Mouse (Mus musculus) midbrain, postnatal 0 days (tissue): ENCODE results near the gene Fbxl12. TPM values are rescaled to one million over a fixed set of nuclear protein-coding genes. Genes with fewer than 3 reads are reported as not detected.

Experiments used
- ATAC-seq: fragments of 200-750 bp; cut with Nextera tagmentation; 2 replicates; pipeline ENCODE4 v1.8.0; 2017; ENCODE audit warnings: moderate number of reproducible peaks, mild to moderate bottlenecking, moderate TSS enrichment, moderate library complexity; ENCODE audit not compliant: low FRiP score
- DNase-seq: peaks from one replicate; pipeline ENCODE4 v3.0.0-alpha.2; 2015; ENCODE audit warnings: low spot score
- H3K27ac ChIP-seq: fragments of 300-500 bp; sonication (generic); 2 replicates; pipeline ENCODE4 v1.5.1; 2014; ENCODE audit warnings: low read depth, mild to moderate bottlenecking, low read length, mixed read lengths
- H3K27me3 ChIP-seq: fragments of 300-500 bp; sonication (generic); 2 replicates; pipeline ENCODE4 v1.6.1; 2014; ENCODE audit warnings: low read length, control low read depth, mixed read lengths; ENCODE audit not compliant: insufficient read depth
- H3K36me3 ChIP-seq: fragments of 300-500 bp; sonication (generic); 2 replicates; pipeline ENCODE4 v1.6.1; 2014; ENCODE audit warnings: low read length, control low read depth, mixed read lengths; ENCODE audit not compliant: insufficient read depth
- H3K4me1 ChIP-seq: fragments of 300-500 bp; sonication (generic); 2 replicates; pipeline ENCODE4 v1.6.1; 2014; ENCODE audit warnings: mild to moderate bottlenecking, control low read depth, antibody characterized with exemption, low read length, mixed read lengths; ENCODE audit not compliant: insufficient read depth
- H3K4me2 ChIP-seq: fragments of 300-500 bp; sonication (generic); 2 replicates; pipeline ENCODE4 v1.6.1; 2014; ENCODE audit warnings: low read depth, mild to moderate bottlenecking, low read length, mixed read lengths; ENCODE audit not compliant: poor library complexity, severe bottlenecking
- H3K4me3 ChIP-seq: fragments of 300-500 bp; sonication (generic); 2 replicates; pipeline ENCODE4 v1.5.1; 2014; ENCODE audit warnings: low read depth, mild to moderate bottlenecking, low read length, moderate library complexity
- H3K9ac ChIP-seq: fragments of 300-500 bp; sonication (generic); replicated peaks from 2 replicates; pipeline ENCODE4 v1.6.1; 2014; ENCODE audit warnings: mild to moderate bottlenecking, low read length, moderate library complexity, mixed read lengths; ENCODE audit not compliant: poor library complexity, severe bottlenecking
- H3K9me3 ChIP-seq: fragments of 300-500 bp; sonication (generic); 2 replicates; pipeline ENCODE4 v1.6.1; 2016; ENCODE audit warnings: low read length, control low read depth
- CTCF ChIP-seq: IDR thresholded peaks from 2 replicates; pipeline ENCODE4 v1.5.1; 2016; ENCODE audit warnings: antibody characterized with exemption, mild to moderate bottlenecking
- WGBS: fragments of 180-500 bp; shearing (Covaris S2); extraction: QIAGEN DNeasy Blood & Tissue Kit; methylation state at CpG from one replicate; pipeline ENCODE4 v1.1.7; 2014; 5-methylcytosine and 5-hydroxymethylcytosine counted together
- polyA plus RNA-seq: library from polyadenylated mRNA; unstranded; fragments of >200 nt; fragmentation: Nextera tagmentation; extraction: Ambion mirVana; gene quantifications from 2 replicates; pipeline ENCODE4 v1.2.1, GENCODE M21; 2015
- total RNA-seq: library from RNA; depleted of rRNA; stranded (reverse); fragments of >200 nt; gene quantifications from 2 replicates; pipeline ENCODE4 v1.2.3, GENCODE M21; 2014

Fbxl12 gene
- total and polyA plus RNA-seq, 2 experiments from 2014 or later = 13.6 to 17.6 TPM

GRCm38 (mm10) chr9:20645121-20645520 lies 554 bp upstream of the Fbxl12 start:
- Histone ChIP-seq H3K9ac (peak overlapping the region; percentile 74), H3K27ac (peak overlapping the region; percentile 83), H3K9me3 (no peaks in the 10 kb centered on the region), H3K4me1 (peaks cover 9% of the 10 kb centered on the region; the same call in 1 of the 2 replicates), H3K36me3 (peaks cover 19% of the 10 kb centered on the region), H3K4me3 (peak overlapping the region; percentile 64), H3K27me3 (no peaks in the 10 kb centered on the region), H3K4me2 (peak overlapping the region; percentile 97)
- TF ChIP-seq CTCF = no peak
- ATAC-seq (no peak), DNase-seq (no peak)
- WGBS = 6% methylated on average over 17 of the region's 17 CpGs

DNA sequence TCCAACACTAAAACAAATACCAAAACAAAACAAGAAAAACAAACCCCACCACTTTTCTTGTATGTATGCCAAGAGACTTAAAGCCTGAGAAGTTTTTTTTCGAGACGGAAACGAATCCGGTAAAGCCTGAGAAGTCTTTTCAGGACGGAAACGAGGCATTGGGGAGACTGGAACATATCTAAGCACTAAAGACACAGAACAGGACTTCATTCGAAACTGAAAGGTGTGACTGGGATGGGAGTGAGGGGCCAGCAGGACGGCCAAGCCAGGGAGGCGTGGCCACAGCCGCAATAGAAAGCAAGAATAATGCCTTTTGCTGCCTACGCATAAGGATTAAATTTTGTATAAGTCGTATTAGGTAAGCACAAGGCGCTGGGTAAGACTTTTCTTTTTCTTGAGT lies 786 bp downstream of the Fbxl12 start:
- H3K9me3 ChIP-seq = no peaks in the 10 kb centered on the region
- H3K4me1 ChIP-seq = peaks cover 9% of the 10 kb centered on the region; the same call in 1 of the 2 replicates
- DNase-seq (no peak), ATAC-seq (no peak)
- H3K4me3 ChIP-seq = peak overlapping the region; percentile 64
- peak overlapping the region; percentile 97 for H3K4me2 ChIP-seq
- peaks cover 17% of the 10 kb centered on the region for H3K36me3 ChIP-seq
- 8% methylated on average over 13 of the region's 13 CpGs for WGBS
- peak overlapping the region; percentile 74 for H3K9ac ChIP-seq
- TF ChIP-seq CTCF = no peak
- H3K27ac ChIP-seq = peak overlapping the region; percentile 83
- no peaks in the 10 kb centered on the region for H3K27me3 ChIP-seq

- under 1% methylated on average over 30 of the region's 30 CpGs for WGBS
- Histone ChIP-seq H3K27me3 (no peaks in the 10 kb centered on the region), H3K4me3 (peak overlapping the region; percentile 64), H3K4me2 (peak overlapping the region; percentile 97), H3K27ac (peak overlapping the region; percentile 80), H3K4me1 (peaks cover 9% of the 10 kb centered on the region; the same call in 1 of the 2 replicates), H3K36me3 (peaks cover 19% of the 10 kb centered on the region), H3K9me3 (no peaks in the 10 kb centered on the region), H3K9ac (peak overlapping the region; percentile 74)
- ATAC-seq (peak; percentile 74), DNase-seq (peak; percentile 93)
- TF ChIP-seq CTCF = peak; percentile 38; the same call in 1 of the 2 replicates
These were observed 1.6 kb downstream of the Fbxl12 start for GRCm38 (mm10) chr9:20642896-20643466.

DNA sequence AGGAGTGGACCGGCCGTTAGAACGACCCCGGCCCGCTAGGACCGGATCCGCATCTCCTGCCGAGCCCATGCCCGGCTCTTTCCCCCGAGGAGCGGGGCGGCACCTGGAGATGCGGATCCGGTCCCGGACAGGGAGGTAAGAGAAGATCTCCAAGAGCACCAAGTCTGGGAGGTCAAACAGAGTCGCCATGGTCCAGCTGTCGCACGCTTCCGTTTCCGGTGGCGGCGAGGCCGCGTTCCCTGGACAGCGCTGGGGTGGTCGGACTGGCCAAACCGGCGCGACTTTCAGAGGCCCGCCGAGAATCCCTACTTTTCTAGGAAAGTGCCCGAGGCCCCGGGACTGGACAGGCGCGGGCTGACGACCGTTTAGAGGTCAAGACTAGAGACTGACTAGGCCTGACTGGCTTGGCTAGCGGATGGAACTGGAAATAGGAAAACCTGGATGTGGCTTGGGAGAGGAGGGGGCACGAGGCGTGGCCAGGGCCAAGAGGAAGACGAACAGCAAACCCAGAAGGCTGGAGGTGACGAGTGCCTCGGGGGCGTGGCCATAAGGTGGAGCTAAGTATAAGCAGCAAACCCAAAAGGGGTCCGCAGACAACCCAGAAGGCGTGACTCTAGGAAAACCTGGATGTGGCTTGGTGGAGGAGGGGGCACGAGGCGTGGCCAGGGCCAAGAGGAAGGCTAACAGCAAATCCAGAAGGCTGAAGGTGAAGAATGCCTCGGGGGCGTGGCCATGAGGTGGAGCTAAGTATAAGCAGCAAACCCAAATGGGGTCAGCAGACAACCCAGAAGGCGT lies 2.3 kb downstream of the Fbxl12 start, which contains the start of gene Ubl5:
TSS of gene Ubl5 (plus strand) at position 778 of the 795 bp plus-strand sequence.
- TF ChIP-seq CTCF = peak; percentile 17; the same call in 1 of the 2 replicates
- WGBS = under 1% methylated on average over 51 of the region's 51 CpGs

DNA sequence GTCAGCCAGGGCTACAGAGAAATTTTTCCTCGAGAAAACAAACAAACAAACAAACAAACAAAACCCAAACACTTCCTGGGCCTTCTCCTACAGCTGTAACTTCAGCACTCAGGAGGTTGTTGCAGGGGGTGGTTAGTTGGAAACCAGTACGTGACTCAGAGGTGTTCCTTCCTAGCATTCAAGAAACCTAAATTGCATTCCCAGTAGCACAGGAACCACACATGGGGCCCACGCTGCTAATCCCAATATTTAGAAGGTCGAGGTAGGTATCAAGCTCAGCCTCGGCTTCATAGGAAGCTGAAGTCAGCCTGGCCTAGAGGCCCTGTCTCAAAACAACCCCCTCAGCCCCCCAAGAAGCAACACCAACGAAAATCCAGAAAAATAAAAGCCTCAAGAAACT lies 3.1 kb downstream of the Fbxl12 start:
- Histone ChIP-seq H3K4me3 (peak overlapping the region; percentile 64), H3K4me1 (peaks cover 9% of the 10 kb centered on the region; the same call in 1 of the 2 replicates), H3K4me2 (peak overlapping the region; percentile 97), H3K9ac (peak overlapping the region; percentile 74), H3K9me3 (no peaks in the 10 kb centered on the region), H3K27me3 (no peaks in the 10 kb centered on the region), H3K27ac (peak overlapping the region; percentile 72), H3K36me3 (peaks cover 23% of the 10 kb centered on the region)
- WGBS = 29% methylated on average over 6 of the region's 6 CpGs
- ATAC-seq = no peak
- DNase-seq = no peak
- no peak for TF ChIP-seq CTCF

More for the DNA sequence above, 2.3 kb downstream of the Fbxl12 start, which contains the start of gene Ubl5:
- H3K9ac ChIP-seq = peak within 1 kb of the TSS; percentile 74
- DNase-seq = peak; percentile 97
- peaks cover 21% of the 10 kb centered on the region for H3K36me3 ChIP-seq
- no peaks in the 10 kb centered on the region for H3K27me3 ChIP-seq
- peak; percentile 91 for ATAC-seq
- peaks cover 9% of the 10 kb centered on the region; the same call in 1 of the 2 replicates for H3K4me1 ChIP-seq
- peak within 1 kb of the TSS; percentile 83 for H3K27ac ChIP-seq
- peak within 1 kb of the TSS; percentile 64 for H3K4me3 ChIP-seq
- no peaks in the 10 kb centered on the region for H3K9me3 ChIP-seq
- H3K4me2 ChIP-seq = peak within 1 kb of the TSS; percentile 97

DNA sequence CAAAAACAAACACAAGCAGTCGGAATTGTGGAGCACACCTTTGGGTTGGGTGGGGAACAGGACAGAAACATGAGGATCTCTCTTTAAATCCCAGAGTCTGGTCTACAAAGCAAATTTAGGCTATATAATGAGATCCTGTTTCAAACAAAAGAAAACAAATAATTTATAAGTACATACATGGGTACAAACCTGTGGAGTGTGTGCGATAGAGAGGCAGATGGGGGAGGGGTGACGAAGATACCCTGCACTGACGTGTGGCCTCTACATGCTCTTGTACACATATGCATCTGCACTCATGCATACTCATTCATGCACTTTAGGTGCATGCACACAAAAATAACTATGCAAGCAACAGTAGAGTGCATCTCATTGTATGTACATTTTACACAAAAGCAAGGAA lies 5.1 kb downstream of the Fbxl12 start:
- Histone ChIP-seq H3K27ac (no peak overlapping the region), H3K4me2 (no peak overlapping the region), H3K9ac (no peak overlapping the region), H3K4me3 (no peak overlapping the region), H3K36me3 (peaks cover 18% of the 10 kb centered on the region), H3K9me3 (no peaks in the 10 kb centered on the region), H3K4me1 (peaks cover 9% of the 10 kb centered on the region; the same call in 1 of the 2 replicates), H3K27me3 (no peaks in the 10 kb centered on the region)
- 91% methylated on average over 4 of the region's 4 CpGs for WGBS
- TF ChIP-seq CTCF = no peak
- no peak for DNase-seq
- no peak for ATAC-seq
